Mouse (Mus musculus): ENCODE measurements around the gene Accs.
A peak's percentile ranks its signal among the peaks of the same experiment; 100 is the strongest.

- TF ChIP-seq ZNF384 (IDR thresholded peaks at IDR 0.05; ENCODE audit: low read depth, low read length) (0 out of 2 replicates have a peak, but pooled peaks have one; percentile 11), ZC3H11A (IDR thresholded peaks at IDR 0.05; ENCODE audit: borderline replicate concordance, low read depth, low read length) (no peak), MAFK (IDR thresholded peaks at IDR 0.05; ENCODE audit: insufficient read depth, low read depth, low read length) (no peak), HCFC1 (IDR thresholded peaks at IDR 0.05; ENCODE audit: borderline replicate concordance, insufficient read depth, low read length) (no peak)
Observed at GRCm38 (mm10) chr2:93877005-93877404, 27.3 kb upstream of the Accs start.
